Mouse (Mus musculus): ENCODE data around the gene Ak7.

- no peak for TF ChIP-seq POLR2AphosphoS2 (IDR thresholded peaks at IDR 0.05; ENCODE audit: insufficient read length, low read depth)
- TF ChIP-seq MYOD1 (IDR thresholded peaks at IDR 0.05; ENCODE audit: control insufficient read depth in 1 of 3, insufficient read length in 2 of 3, low read depth in 2 of 3) = no peak
- no peak for TF ChIP-seq POLR2A (IDR thresholded peaks at IDR 0.05; ENCODE audit: insufficient read length, low read depth)
- no peak for TF ChIP-seq SRF (IDR thresholded peaks at IDR 0.05; ENCODE audit: control insufficient read depth, insufficient read length, low read depth)
- TF ChIP-seq CEBPB (IDR thresholded peaks at IDR 0.05; ENCODE audit: insufficient read depth, poor library complexity, severe bottlenecking) = no peak
- TF ChIP-seq USF1 (IDR thresholded peaks at IDR 0.05; ENCODE audit: low read depth) = no peak
- no peak for TF ChIP-seq MAX (IDR thresholded peaks at IDR 0.05; ENCODE audit: low read depth)
Measured at GRCm38 (mm10) chr12:105727964-105728363, 22.2 kb downstream of the Ak7 start.

Measured in myocyte (in vitro differentiated cells).